Mouse (Mus musculus): ENCODE results near the gene Podxl2. TPM values are rescaled to one million over a fixed set of nuclear protein-coding genes. Genes with fewer than 3 reads are reported as not detected.

The Podxl2 gene
- total RNA-seq, 2 experiments from 2014 or later: 494 to 504 TPM

DNA sequence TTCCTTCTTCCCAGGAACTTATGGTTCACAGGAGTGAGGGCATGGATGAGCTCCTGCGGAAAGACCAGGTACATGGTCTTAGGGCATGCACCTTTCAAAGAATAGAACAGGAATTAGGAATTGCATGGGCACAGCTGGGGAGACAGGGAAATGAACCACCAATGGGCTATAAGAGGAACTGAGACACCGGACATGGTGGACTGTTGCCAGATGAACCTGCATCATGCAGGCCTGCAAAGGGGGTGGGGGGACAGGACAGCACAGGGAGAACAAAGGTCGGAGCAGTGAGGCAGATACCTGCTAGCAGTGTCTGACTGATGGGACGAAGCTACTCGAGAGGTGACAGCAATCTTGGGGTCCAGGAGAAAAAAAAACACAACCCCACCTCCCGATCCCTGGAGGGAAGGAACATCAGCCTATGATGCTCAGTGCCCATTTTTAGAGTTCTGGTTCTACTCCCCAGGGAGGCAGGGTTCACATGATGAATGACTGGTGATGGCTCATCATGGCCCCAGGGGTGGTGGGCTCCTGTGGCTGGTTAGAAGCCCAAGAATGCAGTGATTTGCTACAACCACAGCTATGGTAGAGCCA lies 44.6 kb downstream of the Podxl2 start:
- intact Hi-C loops (cut with DNase I): loop anchor here (5.0 kb wide), 1 partner anchor 273 kb away; no protein-coding TSS in a partner anchor
- DNase-seq: no peak

DNA sequence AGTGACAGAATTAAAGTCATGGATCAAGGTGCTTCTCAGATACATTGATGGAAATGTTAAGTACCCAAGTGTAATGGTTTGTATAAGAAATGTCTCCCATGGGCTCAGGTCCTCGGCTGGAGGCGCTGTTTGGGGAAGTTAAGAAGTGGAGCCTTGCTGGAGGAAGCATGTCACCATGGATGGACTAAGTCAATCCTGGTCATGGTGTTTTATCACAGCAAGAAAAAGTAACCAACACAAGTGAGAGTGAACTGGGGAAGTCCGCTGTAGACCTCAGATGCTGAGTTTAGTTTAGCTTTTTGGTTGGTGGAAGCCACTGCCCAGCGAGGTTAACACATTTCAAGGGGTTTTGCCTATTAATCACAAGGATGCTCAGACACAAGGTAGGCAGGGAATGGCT lies 45.3 kb downstream of the Podxl2 start:
- no peak for DNase-seq
- intact Hi-C loops (cut with DNase I): loop anchor here (10.0 kb wide), 1 partner anchor 105 kb away; the partner anchor contains the start of gene Mgll

GRCm38 (mm10) chr6:88828206-88829009 lies 46.4 kb downstream of the Podxl2 start:
- no peak for DNase-seq

DNA sequence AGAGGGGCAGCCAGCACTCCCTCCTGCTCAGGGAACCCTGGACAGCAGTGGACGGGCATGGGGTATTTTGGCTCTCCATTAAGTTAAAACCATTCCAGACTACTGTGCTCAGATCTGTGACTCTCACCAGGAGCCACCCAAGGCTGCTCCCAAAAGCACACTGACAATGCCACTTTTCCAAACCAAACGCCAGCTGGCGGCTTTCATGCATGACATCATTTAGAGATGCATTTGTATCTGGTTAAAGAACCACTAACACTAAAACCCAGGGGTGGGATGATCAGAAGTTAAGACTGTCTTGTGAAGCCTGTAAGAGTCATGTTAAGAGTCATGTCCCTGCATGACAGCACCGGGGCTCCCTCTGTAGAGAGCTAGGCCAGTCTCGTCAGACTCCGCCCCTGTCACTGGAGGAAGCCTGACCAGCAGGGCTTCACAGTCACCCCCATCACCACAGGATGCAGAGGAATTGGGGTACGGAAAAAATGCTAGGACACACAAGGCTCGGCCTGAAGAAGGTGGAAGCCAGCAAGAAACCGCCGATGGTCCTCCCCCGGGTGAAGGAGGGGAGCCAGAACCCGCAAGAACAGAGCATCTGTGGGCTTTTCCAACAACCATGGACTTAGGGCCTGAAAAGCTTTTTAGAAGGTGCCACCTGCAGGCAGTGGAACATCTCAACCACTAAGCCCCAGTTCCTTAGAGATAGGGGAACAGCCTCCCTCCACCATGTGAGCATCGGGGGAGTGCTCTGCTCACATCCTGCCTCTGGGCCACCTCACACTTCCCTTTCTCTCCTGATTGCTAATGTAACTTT lies 47.2 kb downstream of the Podxl2 start:
- DNase-seq: no peak
- intact Hi-C loops (cut with DNase I): loop anchor here (10.0 kb wide), 1 partner anchor 103 kb away; the partner anchor contains the start of gene Mgll

More at GRCm38 (mm10) chr6:88828206-88829009, 46.4 kb downstream of the Podxl2 start:
- intact Hi-C loops (cut with DNase I): loop anchor here (10.0 kb wide), 1 partner anchor 104 kb away; the partner anchor contains the start of gene Mgll

- intact Hi-C loops (cut with DNase I): loop anchor here (10.0 kb wide), 1 partner anchor 102 kb away; the partner anchor contains the start of gene Mgll
- peak; percentile 58 for DNase-seq
Observed at GRCm38 (mm10) chr6:88826965-88827364, 47.9 kb downstream of the Podxl2 start.

GRCm38 (mm10) chr6:88826545-88826944 lies 48.3 kb downstream of the Podxl2 start:
- DNase-seq: peak; percentile 92
- intact Hi-C loops (cut with DNase I): loop anchor here (10.0 kb wide), 1 partner anchor 102 kb away; the partner anchor contains the start of gene Mgll

DNA sequence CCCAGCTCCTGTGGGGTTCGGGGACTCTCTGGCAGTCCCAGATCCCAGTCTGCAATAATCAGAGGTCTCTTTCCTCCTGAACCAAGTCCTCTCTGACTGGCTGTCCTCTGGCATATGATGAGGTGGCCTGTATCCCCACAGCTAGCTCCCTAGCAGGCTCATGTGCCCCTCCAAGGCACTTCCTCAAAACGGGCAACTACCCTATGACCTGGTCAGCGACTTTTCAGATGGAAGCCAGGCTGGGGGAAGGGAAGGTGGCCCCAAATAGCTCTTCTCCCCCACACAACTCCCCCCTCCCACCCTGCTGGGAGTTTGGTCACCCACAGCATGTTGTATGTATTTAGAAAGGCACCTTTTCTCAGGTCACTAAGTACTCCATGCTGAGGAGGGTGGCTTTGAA lies 48.8 kb downstream of the Podxl2 start:
- DNase-seq: no peak
- intact Hi-C loops (cut with DNase I): loop anchor here (10.0 kb wide), 1 partner anchor 101 kb away; the partner anchor contains the start of gene Mgll

- intact Hi-C loops (cut with DNase I): loop anchor here (10.0 kb wide), 1 partner anchor 99 kb away; the partner anchor contains the start of gene Mgll
- no peak for DNase-seq
Observed at GRCm38 (mm10) chr6:88824183-88824582, 50.7 kb downstream of the Podxl2 start.

GRCm38 (mm10) chr6:88821901-88822300 lies 52.9 kb downstream of the Podxl2 start:
- DNase-seq: peak; percentile 94
- intact Hi-C loops (cut with DNase I): loop anchor here (10.0 kb wide), 1 partner anchor 97 kb away; the partner anchor contains the start of gene Mgll

DNA sequence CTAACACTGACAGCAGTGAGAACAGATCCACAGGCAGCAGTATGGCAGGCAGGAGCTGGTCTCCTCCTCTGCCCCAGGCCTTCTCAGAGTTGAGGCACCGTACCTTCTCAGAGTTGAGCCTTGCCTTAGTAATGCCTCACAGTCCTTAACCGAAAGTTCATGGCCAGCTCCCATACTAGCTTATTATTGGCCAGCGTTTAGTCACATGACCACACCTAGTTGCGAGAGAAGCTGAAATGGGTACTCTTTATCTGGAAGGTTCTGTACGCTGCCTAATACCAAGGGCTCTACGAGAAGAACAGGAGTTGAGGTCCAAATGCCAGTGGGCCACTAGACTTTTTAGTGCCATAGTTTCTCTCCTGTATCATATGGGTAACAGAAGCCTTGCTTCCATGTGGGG lies 53.5 kb downstream of the Podxl2 start:
- intact Hi-C loops (cut with DNase I): loop anchor here (10.0 kb wide), 1 partner anchor 96 kb away; the partner anchor contains the start of gene Mgll
- no peak for DNase-seq

DNA sequence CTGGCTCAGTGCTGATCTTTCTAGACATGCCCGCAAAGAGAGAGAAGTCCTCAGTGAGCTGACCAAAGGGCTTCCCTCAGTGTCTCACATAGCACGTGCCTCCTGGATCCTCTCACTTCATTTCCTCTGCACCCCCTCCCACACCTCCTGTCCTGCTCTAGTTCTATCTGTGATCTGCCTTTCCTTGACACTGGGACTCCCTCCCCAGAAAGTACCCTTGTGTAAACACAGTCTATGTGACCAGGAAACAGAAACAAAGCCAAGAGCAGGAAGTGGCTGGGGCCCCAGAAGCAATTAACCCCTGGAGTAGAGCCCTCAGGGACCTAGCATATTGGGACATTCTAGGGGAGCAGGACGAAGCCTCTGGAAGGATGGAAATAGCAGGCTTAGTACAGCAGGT lies 54.0 kb downstream of the Podxl2 start:
- DNase-seq: no peak
- intact Hi-C loops (cut with DNase I): loop anchor here (10.0 kb wide), 1 partner anchor 96 kb away; the partner anchor contains the start of gene Mgll

GRCm38 (mm10) chr6:88816913-88817312 lies 57.9 kb downstream of the Podxl2 start:
- intact Hi-C loops (cut with DNase I): no loop called here
- no peak for DNase-seq

DNA sequence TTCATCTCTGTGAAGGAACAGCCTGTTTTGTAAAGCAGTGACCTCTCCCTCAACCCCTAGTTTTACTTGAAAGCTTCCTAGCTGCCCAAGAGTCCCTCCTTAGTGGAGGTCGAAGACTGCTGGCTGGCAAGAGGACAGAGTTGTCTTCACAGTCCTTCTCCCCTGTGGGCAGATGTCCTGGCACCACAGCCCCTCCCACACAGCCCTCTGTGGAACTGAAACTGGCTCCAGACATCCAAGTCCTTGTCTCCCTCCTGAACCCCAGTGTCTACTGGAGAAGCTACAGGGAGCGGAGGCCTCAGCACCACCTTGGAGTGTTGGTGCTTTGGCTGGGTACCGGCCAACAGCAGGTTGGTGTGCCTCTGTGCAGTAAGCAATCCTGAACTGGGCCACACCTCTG lies 59.4 kb downstream of the Podxl2 start:
- intact Hi-C loops (cut with DNase I): no loop called here
- no peak for DNase-seq

DNA sequence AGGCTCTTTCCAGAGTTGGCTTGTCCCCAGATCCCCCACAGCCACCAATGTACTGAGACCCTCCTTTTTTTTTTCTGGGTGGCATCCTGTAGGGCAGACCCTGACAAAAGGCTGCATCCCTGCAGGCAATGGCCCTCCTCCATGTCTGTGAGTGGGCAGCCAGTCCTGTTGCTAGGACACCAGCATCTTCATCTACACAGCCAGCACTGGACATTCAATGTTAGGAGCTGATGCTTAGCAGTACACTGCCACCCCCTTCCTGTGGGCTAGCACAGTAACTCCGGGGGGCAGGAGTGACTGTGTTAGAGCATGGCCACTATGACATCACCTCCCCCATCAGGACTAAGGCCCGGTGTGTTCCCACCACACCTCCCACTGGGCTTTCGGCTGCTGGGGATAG lies 59.8 kb downstream of the Podxl2 start:
- peak; percentile 61 for DNase-seq
- intact Hi-C loops (cut with DNase I): no loop called here

DNA sequence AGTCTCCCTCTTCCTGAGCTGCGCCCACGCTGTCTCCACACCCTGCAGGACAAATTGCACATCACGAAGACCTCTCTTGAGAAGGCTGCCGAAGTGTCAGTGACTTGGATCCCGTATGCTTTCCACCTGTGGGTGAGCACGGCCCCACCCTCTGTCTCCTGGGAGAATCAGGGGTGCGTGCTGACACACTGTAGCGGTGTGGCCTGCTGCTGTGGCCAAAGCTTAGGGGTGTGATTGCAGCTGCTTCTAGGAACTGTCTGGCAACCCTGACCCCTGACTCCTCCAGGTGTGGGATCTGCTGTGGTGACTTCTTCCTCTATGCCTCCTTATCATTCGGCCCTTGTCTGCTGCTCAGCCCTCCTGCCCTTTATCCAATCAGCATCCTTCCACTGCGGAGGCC lies 61.0 kb downstream of the Podxl2 start:
- no peak for DNase-seq
- intact Hi-C loops (cut with DNase I): no loop called here

DNA sequence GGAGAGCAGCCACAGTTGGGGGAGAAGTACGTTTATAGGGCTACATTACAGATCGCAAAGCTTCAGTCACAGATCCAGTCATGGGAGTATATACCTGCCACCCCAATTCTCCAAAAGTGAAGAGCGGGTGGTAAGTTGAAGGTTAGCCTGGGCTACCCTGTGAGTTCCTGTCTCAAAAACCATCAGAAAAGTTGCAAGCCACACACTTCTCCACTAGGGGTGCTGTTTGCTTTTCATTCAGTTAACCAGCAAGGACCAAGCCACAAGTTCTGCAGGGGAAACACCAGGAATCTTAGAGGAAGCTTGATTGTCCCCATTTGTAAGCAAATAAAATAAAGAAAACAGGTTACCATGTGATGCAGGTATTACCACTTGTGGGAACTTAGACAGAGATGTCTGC lies 62.0 kb downstream of the Podxl2 start:
- intact Hi-C loops (cut with DNase I): no loop called here

DNA sequence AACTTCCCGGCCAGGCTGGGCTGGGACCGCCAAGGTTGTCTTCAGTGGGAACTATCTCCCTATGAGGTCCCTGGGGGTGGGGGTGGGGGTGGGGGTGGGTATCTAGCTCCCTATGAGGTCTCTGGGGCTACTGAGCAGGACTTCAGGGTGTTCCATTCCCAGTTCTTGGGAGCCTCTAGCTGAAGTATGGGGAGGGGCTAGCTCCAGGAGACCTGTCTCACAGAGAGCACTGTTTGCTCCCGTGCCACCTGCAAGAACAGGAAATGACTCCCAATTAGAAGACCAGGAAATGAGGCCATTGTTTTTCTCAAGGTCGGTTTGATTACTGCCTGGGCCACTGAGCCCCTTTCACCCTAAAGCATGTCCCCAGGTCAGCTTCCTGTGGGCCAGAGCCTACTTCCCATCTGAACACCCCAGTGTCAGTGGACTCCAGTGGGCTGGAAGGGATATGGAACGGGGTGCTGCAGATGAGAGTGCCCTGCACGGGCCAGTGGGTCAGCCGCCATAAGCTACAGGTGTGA lies 62.9 kb downstream of the Podxl2 start:
- intact Hi-C loops (cut with DNase I): no loop called here
- DNase-seq: no peak

More for the DNA sequence above, 62.0 kb downstream of the Podxl2 start:
- DNase-seq: no peak

- DNase-seq: no peak
- intact Hi-C loops (cut with DNase I): no loop called here
Observed at GRCm38 (mm10) chr6:88811396-88811795, 63.4 kb downstream of the Podxl2 start.

GRCm38 (mm10) chr6:88810291-88810690 lies 64.6 kb downstream of the Podxl2 start:
- intact Hi-C loops (cut with DNase I): no loop called here

More at GRCm38 (mm10) chr6:88810291-88810690, 64.6 kb downstream of the Podxl2 start:
- DNase-seq: no peak
